Mouse (Mus musculus): Measurements from ENCODE around the gene Tns1.

Tns1 gene

DNA sequence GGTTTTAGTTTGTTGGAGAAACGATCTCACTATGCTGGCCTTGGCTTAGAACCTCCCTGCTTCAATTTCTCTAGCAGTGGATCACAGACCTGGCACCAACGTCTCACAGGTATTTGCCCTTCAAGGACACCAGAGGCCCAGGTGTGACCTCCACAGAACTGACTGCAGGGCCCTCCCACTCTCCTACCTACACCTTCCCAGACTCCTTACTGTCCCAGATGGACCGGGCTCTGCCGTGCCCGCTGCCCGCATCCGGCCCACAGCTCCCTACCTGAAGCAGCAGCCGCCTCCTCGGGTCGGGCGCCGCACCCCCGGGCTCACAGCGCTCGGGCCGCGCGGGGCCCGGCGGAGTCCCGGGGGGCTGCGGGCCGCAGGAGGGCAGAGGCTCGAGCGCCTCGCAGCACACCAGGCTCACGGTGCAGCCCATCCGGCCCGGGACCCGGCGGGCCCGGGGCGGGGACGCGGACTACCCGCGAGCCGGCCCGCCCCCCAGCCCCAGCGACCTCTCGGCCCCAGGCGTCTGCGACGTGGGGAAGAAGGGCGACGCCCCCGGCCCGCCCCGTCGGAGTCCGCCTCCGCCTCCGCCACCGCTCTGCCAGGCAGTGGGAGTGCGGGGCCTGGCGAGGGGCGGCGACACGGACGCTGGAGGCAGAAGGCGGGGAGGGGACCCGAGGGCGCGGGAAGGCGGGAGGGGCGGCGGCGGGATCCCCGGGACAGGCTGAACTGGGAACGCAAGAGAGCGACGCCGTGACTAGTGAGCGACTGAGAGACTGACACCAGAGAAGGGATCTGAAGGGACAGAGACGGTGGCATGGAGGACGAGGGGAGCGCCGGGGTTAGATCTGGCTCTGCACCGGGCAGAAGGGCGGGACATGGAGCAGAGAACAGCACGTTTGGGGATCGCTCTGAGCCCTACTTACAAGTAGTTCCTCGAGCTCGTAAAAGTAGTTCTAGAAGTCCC, at the start of gene Tns1:
Tns1 (minus strand) TSS at position 429 of the 961 bp plus-strand sequence.
- in situ Hi-C loops (cut with MboI, MseI) = no loop called here

DNA sequence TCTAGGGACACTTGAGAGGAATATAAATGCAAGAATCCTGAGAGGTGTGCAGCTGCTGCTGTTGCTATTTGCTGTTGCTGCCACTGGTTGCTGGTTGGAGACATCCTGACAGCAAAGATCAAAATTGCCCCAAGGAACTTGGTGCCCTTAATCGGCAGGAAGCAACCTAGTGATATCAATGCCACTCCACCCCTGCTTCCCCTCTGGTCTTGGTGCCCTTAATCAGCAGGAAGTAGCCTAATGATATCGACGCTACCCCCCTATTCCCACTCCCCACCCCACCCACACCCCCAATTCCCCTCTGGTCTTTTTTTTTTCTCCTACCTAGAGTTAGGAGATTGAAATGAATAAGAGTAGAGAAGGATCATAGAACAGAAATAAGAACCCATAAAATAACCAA, 48.5 kb upstream of the Tns1 start:
- in situ Hi-C loops (cut with MboI, MseI) = loop anchor here (25.0 kb wide), 1 partner anchor 840 kb away; no protein-coding TSS in a partner anchor

DNA sequence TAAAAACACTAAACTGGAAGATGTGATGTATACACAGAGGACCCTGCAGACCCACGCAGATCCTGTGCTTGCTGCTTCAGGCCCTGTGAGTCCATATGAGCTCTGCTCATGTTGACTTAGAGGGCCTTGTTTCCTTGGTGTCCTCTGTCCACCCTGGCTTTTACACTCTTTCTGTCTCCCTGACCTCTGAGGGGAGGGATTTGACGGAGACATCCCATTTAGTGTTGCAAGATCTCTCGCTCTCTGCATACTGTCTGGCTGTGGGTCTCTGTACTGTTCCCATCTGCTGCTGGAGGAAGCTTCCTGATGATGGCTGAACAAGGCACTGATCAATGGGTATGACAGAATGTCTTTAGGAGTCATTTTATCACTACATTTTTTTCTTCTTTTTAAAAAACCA, 45.5 kb upstream of the Tns1 start:
- in situ Hi-C loops (cut with MboI, MseI) = loop anchor here (25.0 kb wide), 1 partner anchor 843 kb away; no protein-coding TSS in a partner anchor

DNA sequence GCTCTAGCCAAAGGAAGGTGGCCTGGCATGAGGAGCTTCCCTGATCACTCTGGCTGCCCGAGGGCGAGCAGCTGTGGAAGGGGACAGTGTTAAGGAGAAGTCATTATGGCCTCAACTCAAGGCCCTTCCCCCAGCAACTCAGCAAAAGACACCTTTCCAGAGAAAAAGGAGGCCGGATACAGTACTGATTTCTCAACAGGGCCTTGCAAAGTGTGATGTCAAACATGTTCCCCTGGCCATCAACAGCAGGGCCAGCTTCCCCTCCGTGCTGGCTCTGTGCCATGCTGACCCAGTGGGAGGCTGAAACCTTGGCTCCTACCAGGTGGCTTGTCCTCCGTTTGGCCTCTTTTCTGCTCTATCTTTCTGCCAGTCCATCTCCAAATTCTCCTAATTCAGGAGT, 42.9 kb upstream of the Tns1 start:
- in situ Hi-C loops (cut with MboI, MseI) = loop anchor here (25.0 kb wide), 1 partner anchor 845 kb away; no protein-coding TSS in a partner anchor

DNA sequence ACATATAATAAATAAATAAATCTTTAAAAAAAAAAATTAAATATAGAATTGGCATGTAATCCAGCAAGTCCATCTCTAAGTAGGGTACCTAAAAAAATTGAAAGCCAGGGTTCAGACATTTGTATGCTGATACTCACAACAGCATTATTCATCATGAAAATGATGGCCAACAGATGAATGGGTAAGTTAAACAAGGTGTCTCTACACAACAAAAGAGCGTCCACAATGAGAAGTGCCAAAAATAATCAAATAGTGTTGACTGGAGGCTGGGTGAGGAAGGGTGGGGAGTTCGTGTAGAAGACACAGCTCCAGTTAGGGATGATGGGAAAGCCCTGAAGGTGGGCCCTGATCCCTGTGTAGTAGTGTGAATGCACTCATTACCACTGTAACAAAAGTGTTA, 35.8 kb upstream of the Tns1 start:
- in situ Hi-C loops (cut with MboI, MseI) = loop anchor here (25.0 kb wide), 1 partner anchor 852 kb away; no protein-coding TSS in a partner anchor

DNA sequence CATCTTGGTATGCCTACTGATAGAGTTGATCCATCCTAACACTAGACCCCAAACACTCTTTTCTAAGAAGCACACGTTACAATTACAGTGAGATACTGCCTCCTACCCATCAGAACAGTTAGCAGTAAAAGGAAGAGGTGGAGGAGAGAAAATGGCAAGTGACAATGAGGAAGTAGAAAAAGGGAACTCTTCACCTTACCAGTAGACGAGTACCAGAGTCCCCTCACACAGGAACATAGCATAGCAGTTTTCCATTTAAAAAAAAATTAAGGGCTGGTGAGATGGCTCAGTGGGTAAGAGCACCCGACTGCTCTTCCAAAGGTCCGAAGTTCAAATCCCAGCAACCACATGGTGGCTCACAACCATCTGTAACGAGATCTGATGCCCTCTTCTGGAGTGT, 35.4 kb upstream of the Tns1 start:
- in situ Hi-C loops (cut with MboI, MseI) = loop anchor here (25.0 kb wide), 1 partner anchor 853 kb away; no protein-coding TSS in a partner anchor

DNA sequence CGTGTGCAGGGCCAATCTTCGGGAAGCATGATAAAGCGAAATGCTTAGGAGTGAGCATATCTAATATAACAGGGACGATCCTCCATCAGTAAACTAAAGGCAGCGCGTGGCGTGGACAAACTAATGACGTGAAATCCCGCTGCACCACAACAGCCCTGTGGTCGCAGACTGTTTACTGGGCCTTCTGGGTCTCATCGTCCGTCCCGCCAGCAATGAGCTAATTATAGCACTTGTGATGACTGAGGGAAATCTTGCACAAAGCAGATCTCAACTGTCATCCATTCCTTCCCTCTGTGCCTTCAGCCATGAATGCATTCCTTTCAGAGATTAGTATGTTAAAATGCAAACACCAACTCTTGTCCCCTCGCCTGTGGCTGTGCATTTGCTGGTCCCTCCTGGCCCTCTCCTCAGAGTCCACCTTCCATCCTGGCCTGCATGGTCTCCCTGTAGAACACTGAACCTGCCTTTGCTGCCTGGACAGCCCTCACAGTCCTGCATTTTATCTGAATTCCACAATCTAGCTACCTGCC, 32.2 kb upstream of the Tns1 start:
- in situ Hi-C loops (cut with MboI, MseI) = loop anchor here (25.0 kb wide), 1 partner anchor 856 kb away; no protein-coding TSS in a partner anchor

DNA sequence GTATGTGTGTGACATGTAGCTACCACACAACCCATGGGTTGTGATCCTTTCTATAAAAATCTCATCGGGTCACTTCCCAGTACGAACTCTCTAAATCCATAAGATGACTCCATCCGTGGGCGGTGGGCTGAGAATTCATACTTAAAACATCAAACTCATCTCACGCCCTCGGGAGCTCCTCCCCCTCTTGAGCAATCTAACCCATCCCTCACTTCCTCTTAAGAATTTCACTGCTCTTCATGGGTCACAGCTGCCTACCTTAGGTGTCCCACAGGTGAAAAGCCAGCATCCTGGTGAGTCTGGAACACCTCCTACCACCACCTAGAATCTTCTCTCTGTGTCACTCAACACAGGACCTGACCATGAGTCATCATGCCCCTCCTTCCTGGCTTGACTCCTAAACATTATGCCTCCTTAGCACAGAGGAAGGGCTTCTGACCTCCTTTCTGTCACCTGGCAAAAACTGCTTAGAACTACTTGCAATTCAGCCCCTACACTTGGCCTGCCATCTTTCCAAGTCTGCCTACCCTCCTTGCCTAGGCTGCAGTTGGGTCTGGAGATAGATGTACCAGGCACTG, 31.3 kb upstream of the Tns1 start:
- in situ Hi-C loops (cut with MboI, MseI) = loop anchor here (25.0 kb wide), 1 partner anchor 857 kb away; no protein-coding TSS in a partner anchor

DNA sequence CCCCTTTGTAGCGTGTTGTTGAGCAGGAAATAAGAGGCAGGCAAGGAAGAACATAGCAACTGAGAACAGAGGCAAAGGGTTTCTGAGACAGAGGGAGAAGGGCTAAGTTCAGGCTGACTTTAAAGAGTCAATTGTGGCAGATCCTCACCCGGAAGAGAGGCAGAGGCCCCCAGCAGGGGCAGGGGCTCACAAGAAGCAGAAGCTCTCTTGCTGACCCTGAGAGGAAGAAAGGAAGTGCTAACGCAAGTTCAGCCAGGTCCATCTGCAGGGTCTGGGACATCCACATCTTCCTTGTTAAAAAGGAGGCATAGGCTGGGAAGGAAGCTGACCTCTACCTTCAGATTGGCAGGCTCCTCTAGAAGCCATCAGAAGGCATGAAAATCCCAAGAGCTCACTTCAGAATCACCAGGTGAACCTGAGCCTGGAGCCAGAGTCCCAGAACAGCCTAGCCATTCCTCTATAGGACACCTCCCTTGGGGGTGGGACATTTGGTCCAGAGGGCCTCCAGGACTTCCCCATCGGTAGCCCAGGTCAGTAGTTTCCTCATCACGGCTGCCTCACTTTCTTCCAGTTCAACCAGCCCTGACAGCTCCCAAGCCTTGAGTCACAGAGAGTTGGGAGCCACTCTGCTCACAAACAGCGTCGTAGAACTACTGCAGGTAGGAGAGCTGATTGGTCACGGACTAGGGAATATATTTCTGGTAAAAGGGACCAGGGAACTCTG, 29.4 kb upstream of the Tns1 start, which contains the start of gene Cxcr2:
Cxcr2 (plus strand) TSS at position 529 of the 724 bp plus-strand sequence.
- in situ Hi-C loops (cut with MboI, MseI) = loop anchor here (25.0 kb wide), 1 partner anchor 859 kb away; no protein-coding TSS in a partner anchor

DNA sequence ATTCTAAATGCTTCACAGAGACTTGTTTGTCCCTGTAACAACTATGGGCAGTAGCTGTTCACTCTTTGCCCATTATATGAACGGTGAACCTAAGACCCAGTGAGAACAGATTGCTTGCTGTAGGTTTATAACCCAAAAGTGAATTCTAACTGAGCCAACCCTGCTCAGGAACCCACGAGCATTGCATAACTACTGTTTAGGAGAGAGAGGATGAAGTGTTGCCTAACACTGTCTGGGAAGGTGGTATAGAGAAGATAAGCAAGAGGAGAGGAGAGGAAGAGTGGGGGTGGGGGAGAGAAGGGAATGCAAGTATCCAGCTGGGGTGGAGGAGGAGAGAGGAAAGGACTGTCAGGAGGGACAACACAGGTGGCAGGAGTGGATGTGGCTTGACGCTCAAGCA, 26.8 kb upstream of the Tns1 start:
- in situ Hi-C loops (cut with MboI, MseI) = loop anchor here (25.0 kb wide), 1 partner anchor 861 kb away; no protein-coding TSS in a partner anchor

DNA sequence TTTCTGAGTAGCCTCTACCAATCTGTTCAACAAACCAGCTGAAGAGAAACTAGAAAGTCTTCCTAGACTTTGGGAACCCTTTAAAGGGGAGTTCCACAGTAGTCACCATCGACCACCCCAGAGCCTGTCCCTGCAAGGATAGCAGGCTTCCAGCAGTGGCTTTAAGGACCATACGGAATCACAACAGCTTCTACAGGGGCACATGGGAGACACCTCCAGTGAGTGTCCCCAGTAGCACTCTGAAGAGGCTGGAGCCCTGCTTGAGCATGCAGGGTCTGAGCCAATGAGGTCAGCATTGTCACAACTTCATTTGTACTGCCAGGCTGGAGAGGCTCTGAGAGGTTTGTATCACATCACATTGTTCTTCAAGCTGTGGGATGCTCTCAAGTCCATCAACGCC, 25.9 kb upstream of the Tns1 start:
- in situ Hi-C loops (cut with MboI, MseI) = loop anchor here (25.0 kb wide), 1 partner anchor 862 kb away; no protein-coding TSS in a partner anchor

DNA sequence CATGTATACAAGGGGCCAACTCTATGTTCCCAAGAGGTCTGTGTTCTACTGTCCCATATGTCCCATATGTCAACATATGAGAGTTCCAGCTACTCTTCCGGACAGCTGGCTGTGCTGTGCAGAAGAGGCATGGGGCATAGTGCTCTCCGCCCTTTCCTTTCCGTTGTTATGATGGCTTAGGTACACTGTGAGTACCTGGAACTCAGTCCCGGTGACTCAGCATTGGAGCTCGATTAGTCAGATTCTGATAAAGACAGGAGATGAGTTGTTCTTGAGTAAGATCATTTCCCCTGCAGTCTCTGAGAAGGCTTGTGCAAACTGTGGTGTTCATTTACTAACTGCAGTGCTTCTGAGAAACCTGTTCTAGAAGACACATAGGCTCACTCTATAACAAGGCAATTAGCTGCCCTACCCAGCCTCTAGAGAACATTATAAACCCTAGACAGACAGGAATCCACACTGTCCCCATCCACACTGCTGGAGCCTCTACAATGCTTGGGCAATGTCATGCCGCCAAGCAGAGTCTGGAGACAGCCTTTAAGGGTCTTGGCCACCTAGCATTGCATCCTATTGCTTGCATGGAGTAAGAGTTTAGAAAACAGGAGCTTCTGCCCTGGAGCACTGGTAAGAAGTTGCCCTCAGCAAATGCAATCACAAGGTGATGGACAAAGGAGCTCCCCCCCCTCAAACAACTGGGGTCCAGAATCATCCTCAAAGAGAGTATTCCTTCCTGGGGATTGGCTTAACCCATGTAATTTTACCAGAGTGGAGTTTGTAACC, 25.0 kb upstream of the Tns1 start:
- in situ Hi-C loops (cut with MboI, MseI) = no loop called here

DNA sequence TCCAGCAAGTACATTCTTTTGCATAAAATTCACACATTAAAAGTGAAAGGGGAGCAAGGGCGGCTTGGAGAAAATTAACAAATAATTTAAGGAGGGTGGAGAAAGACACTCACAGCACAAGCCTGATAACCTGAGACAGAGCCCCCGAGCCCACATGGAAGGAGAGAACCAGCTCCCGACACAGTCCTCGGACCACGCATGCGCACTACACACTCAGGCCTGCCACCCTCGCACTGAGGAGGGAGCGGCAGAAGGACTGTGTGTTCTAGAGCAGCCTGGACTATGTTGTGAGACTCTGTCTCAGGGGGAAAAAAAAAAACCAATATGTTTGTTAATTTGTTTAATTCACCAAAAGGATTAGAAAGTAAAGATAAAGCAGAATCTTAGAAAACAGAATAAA, 17.5 kb upstream of the Tns1 start:
- in situ Hi-C loops (cut with MboI, MseI) = no loop called here

DNA sequence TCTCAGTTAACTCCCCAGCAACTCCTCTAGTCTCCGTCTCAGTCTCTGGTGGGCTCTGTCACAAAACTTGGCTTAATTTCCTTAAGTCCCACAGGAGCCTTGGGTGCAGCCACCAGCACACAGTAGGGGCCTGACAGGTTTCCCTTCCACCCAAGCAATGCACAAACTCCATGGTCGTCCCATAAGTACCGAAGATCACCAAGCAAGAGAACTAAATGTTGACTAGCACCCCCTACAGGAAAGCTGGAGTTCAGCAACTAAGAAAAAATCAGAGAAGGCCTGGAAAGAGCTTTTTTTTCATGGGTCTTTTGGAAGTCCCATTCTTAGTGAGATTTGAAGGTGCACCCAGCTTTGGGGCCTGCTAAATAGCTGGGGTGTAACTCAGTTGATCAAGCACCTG, 15.2 kb upstream of the Tns1 start:
- in situ Hi-C loops (cut with MboI, MseI) = no loop called here

DNA sequence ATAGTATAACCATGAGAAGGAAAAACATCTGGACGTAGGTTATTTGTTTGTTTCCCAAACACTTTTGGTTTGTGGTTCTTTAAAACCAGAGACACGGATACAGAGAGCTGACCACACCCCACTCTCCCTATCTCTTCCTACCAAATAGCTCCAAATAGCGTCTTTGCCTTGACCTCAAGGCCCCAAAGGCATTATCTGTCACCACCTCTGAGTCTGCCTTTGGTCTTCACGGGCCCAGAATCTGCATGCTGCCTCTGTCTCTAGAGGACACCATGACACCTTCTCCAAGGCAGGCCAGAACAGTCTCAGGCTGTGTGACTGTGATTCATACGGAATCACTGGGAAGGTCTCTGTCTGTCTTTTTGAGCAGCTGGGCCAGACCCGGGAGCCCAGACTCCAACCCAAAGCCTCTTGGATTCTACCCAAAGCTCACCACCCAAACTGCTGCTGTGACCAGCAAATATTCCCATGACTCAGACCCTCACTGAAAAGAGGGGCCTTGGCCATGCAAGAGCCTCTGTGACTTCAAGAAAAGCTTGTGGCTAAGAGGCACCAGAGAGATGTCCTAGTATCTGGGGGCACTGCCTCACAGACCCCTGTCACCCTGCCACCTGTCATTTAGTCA, 11.2 kb upstream of the Tns1 start:
- in situ Hi-C loops (cut with MboI, MseI) = no loop called here

DNA sequence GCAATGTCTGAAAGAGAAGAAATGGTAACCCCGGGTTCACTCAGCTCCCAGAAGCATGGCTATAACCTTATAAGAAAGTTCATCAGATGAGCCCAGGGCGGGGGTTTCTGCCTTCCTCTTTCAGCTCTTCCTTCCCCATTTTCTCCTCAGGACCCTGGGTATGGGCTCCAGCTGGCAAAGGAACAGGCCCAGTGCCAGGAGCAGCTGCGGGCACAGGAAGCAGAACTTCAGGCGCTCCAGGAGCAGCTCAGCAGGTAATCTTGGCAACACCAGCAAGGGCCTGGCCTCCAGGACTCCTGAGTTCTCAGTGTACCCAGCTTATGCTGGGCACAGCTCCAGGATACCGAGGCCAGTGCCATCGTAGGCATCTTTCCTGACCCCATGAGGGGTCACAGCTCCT, 9.7 kb upstream of the Tns1 start:
- in situ Hi-C loops (cut with MboI, MseI) = no loop called here

DNA sequence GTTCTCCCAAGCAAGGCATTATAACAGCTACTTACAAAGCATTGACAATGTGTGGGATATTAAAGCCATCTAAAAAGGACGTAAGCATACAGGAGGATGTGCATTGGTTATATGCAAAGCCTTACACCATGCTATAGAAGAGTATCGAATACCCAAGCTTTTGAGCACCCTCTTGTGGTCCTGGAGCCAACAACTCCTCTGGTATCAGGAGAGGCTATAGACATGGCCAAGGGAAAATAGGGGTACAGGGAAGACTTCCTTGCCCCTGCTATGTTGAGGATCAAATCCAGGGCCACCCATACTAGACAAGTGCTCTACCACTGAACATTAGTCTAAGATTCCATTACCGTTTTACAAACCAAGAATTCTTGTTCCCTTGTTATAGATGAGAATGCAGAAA, 7.8 kb upstream of the Tns1 start:
- in situ Hi-C loops (cut with MboI, MseI) = no loop called here

DNA sequence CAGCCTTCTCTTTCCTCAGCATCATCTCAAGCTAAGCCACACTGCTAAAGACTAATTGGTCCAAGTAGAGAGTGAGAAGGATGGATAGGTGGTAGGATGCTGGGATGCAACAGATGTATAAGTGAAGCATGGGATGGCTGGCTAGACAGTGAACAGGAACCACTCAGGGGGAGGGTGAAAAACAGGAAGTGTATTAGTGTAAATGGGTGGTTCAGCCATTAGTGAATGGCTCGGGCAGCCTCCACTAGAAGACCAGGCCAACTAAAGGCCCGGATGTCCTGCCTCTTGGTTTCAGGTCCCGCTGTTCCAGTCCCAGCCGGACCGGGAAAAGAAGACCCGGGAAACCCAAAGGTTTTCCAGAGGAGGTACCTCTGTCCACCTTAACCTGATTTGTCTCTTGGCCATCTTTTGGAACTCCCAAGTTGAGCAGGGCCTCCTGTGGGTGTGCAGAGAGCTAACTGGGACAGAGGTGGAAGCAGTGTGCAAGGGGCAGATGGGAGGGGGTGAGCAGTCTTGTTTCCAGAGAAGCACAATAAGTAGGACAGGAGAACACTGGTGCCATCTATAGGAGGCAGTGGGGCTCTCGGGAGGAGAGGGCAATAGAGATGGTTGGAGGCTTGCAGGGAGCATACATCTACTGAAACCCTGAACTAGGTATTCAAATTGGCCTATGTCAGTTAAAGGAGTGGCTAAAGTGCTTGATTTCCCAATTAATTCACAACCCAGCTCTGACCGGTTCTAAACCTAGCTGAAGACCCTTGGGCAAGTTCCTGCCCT, 6.8 kb upstream of the Tns1 start:
- in situ Hi-C loops (cut with MboI, MseI) = no loop called here

DNA sequence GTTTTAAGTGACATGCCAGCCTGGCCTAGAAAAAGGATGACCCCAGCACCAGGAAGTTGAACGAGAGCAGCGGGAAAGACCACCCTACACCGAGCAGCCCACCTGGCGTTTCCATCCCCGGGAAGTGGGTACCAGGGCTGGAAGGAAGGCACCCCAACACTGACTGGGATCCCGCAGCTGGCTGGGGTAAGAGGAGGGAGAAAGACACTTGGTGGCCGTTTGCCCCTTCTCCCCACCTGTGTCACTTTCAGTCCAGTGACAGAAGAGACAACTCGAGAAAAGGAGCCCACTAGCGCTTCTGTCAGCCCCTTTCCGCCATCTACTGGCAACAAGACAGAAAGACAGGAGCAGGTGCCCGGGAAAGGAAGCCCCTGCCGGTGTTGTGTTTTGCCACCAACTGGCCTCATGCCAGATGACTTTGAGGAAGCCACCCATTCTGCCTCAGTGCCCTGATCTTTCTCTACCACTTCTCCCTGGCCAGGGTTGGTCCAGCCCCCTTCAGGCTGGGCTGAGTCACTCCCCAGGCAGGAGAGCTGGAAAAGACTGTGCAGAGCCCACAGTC, 823 bp upstream of the Tns1 start, which contains the start of gene Rufy4:
Rufy4 (plus strand) TSS at position 551 of the 562 bp plus-strand sequence.
- in situ Hi-C loops (cut with MboI, MseI) = no loop called here
